Mouse (Mus musculus) forebrain, embryonic 16.5 days (tissue): ENCODE measurements around the gene Tifa. TPM values are rescaled to one million over a fixed set of nuclear protein-coding genes. Genes with fewer than 3 reads are reported as not detected.
A peak's percentile ranks its signal among the peaks of the same experiment; 100 is the strongest.

Experiments used
- ATAC-seq: fragments of 200-750 bp; cut with Nextera tagmentation; 2 replicates; pipeline ENCODE4 v1.8.0; 2017; ENCODE audit warnings: mild to moderate bottlenecking, moderate library complexity
- H3K27ac ChIP-seq: fragments of 300-500 bp; sonication (generic); 2 replicates; pipeline ENCODE4 v1.5.1; 2014; ENCODE audit warnings: low read length, control low read depth
- H3K27me3 ChIP-seq: fragments of 300-500 bp; sonication (generic); replicated peaks from 2 replicates; pipeline ENCODE4 v1.6.1; 2014; ENCODE audit warnings: low read length; ENCODE audit not compliant: control insufficient read depth, insufficient read depth
- H3K36me3 ChIP-seq: fragments of 300-500 bp; sonication (generic); 2 replicates; pipeline ENCODE4 v1.6.1; 2014; ENCODE audit not compliant: control insufficient read depth, insufficient read depth
- H3K4me1 ChIP-seq: fragments of 300-500 bp; sonication (generic); replicated peaks from 2 replicates; pipeline ENCODE4 v1.6.1; 2014; ENCODE audit warnings: low read length; ENCODE audit not compliant: control insufficient read depth, insufficient read depth
- H3K4me2 ChIP-seq: fragments of 300-500 bp; sonication (generic); 2 replicates; pipeline ENCODE4 v1.6.1; 2014; ENCODE audit warnings: mild to moderate bottlenecking, low read length, control low read depth
- H3K4me3 ChIP-seq: fragments of 300-500 bp; sonication (generic); replicated peaks from 2 replicates; pipeline ENCODE4 v1.5.1; 2014; ENCODE audit warnings: mild to moderate bottlenecking, low read length, control low read depth
- H3K9ac ChIP-seq: fragments of 300-500 bp; sonication (generic); replicated peaks from 2 replicates; pipeline ENCODE4 v1.6.1; 2014; ENCODE audit warnings: low read depth, low read length, control low read depth
- H3K9me3 ChIP-seq: fragments of 300-500 bp; sonication (generic); 2 replicates; pipeline ENCODE4 v1.6.1; 2016; ENCODE audit warnings: low read length; ENCODE audit not compliant: control insufficient read depth
- WGBS: fragments of 180-500 bp; shearing (Covaris S2); extraction: QIAGEN DNeasy Blood & Tissue Kit; methylation state at CpG from one replicate; pipeline ENCODE4 v1.1.7; 2014; 5-methylcytosine and 5-hydroxymethylcytosine counted together
- polyA plus RNA-seq: library from polyadenylated mRNA; unstranded; fragments of >200 nt; fragmentation: Nextera tagmentation; extraction: Ambion mirVana; gene quantifications from 2 replicates; pipeline ENCODE4 v1.2.1, GENCODE M21; 2015

Gene Tifa
- polyA plus RNA-seq, 1 experiment from 2014 or later, result 3.4 TPM

DNA sequence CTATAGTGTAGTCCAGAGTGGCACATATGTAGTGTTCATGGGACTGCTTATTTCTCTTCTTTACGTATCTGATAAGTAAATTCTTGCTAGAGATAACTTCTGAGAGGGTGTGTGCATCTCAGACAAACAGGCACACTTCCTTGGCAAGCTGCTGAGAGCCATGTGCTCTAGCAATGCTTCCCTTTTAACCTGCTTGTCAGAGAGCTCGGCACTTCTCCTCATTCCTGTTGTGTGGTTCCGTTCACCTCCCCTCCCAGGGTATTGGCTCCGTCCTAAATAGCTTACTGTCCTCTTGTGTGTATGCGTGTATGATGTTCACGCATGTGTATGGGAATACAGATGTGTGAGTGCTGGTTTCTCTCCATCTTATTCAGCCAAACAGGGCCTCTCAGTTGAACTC lies 33.1 kb upstream of the Tifa start:
- Histone ChIP-seq H3K27ac (no peak overlapping the region), H3K4me2 (no peak overlapping the region), H3K4me1 (0 out of 2 replicates have a peak, but pooled peaks cover 4% of the 10 kb centered on the region), H3K36me3 (no peaks in the 10 kb centered on the region), H3K9ac (no peak overlapping the region), H3K27me3 (peaks cover 3% of the 10 kb centered on the region; the same call in 1 of the 2 replicates), H3K9me3 (no peaks in the 10 kb centered on the region), H3K4me3 (no peak overlapping the region)
- 84% methylated on average over 6 of the region's 6 CpGs for WGBS
- no peak for ATAC-seq

DNA sequence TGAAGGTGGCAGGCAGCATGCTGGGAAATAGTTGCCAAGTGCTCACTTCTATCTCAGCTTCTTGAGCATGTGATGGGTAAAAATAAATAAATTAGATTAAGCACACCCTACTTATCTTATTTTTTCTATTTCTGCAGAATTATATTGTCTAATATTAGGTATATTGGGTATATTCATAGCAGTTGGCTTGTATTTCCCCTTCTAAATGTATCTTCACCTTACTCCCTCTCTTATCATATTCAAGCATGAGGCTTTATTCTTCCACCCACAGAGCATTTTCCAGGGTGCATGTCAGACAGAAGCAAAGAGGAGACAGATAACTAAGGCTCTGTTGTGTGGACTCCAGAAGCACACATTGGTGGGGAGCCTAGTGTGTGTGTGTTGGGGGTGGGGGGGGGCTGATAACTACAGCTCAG lies 31.7 kb upstream of the Tifa start:
- Histone ChIP-seq H3K36me3 (no peaks in the 10 kb centered on the region), H3K4me1 (0 out of 2 replicates have a peak, but pooled peaks cover 4% of the 10 kb centered on the region), H3K9ac (no peak overlapping the region), H3K4me3 (no peak overlapping the region), H3K27me3 (peaks cover 6% of the 10 kb centered on the region; the same call in 1 of the 2 replicates), H3K27ac (no peak overlapping the region), H3K9me3 (no peaks in the 10 kb centered on the region), H3K4me2 (no peak overlapping the region)
- ATAC-seq, result no peak

DNA sequence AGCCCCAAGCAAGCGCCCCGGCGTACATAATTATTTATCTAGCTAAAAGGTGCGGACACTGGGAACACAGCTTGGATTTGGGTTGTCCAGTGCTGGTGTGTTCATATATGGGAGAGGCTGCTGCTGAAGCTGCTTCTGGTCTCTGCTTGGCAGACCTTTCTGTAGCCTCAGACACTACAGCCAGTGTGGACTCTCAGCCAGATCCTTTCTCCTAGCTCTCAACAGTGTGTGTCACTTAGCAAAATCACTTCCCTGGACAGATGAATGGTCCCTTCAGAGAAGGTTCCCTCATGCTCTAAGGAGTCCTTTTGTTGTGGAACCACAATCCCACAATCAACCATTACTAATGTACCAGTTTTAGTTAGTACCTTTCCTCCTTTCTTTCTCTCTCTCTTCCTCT lies 30.8 kb upstream of the Tifa start:
- Histone ChIP-seq H3K27me3 (peaks cover 6% of the 10 kb centered on the region; the same call in 1 of the 2 replicates), H3K9ac (no peak overlapping the region), H3K4me1 (0 out of 2 replicates have a peak, but pooled peaks cover 4% of the 10 kb centered on the region), H3K27ac (0 out of 2 replicates have a peak overlapping the region, but pooled peaks have one; percentile 31), H3K36me3 (no peaks in the 10 kb centered on the region), H3K9me3 (no peaks in the 10 kb centered on the region), H3K4me3 (no peak overlapping the region), H3K4me2 (no peak overlapping the region)
- WGBS, result 26% methylated on average over 4 of the region's 4 CpGs
- peak; percentile 52 for ATAC-seq

DNA sequence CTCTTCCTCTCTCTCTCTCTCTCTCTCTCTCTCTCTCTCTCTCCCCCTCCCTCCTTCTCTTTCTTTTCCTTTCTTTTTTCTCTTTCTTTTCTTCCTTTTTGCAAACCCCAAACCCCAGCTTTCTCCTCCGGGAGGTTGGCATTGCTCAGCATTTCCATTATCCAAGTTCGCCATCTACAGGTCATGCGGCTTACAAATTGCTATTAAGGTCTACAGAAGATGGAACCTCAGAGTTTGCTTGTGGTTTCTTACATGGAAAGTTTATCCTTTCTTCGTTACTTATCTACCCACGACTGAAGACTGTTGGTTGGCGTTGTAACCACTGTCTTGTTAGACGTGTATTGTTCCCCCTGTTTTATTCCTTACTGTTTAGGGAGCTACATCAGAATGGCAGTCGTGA lies 30.4 kb upstream of the Tifa start:
- Histone ChIP-seq H3K9me3 (no peaks in the 10 kb centered on the region), H3K4me1 (0 out of 2 replicates have a peak, but pooled peaks cover 4% of the 10 kb centered on the region), H3K4me2 (no peak overlapping the region), H3K27ac (no peak overlapping the region), H3K9ac (no peak overlapping the region), H3K4me3 (no peak overlapping the region), H3K27me3 (peaks cover 6% of the 10 kb centered on the region; the same call in 1 of the 2 replicates), H3K36me3 (no peaks in the 10 kb centered on the region)
- ATAC-seq, result peak; percentile 74
- 8% methylated on average over 8 of the region's 8 CpGs for WGBS

DNA sequence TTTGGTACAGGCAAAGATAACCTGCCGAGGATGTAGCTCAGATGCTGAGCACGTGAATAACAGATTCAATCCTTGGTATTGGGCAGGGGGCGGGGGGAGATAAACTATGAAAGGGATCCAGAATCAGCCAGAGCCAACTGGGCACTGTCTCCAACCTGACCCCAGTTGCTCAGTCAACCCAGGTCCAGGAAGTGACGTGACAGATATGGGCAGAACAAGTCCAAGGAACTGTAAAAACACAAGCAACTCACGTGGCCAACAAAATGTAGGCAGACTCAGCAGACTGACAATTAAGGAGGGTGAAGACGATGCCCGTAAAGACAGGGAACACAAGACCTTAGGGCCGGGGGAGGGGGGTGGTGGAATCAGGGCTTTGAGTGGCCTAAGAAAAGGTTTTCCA lies 27.2 kb upstream of the Tifa start:
- H3K9ac ChIP-seq, result no peak overlapping the region
- 0 out of 2 replicates have a peak, but pooled peaks cover 4% of the 10 kb centered on the region for H3K4me1 ChIP-seq
- no peak for ATAC-seq
- no peak overlapping the region for H3K4me3 ChIP-seq
- no peaks in the 10 kb centered on the region for H3K36me3 ChIP-seq
- H3K4me2 ChIP-seq, result no peak overlapping the region
- no peak overlapping the region for H3K27ac ChIP-seq
- H3K27me3 ChIP-seq, result peaks cover 6% of the 10 kb centered on the region; the same call in 1 of the 2 replicates
- no peaks in the 10 kb centered on the region for H3K9me3 ChIP-seq
- whole genome bisulfite sequencing, result 66% methylated on average over 8 of the region's 8 CpGs

DNA sequence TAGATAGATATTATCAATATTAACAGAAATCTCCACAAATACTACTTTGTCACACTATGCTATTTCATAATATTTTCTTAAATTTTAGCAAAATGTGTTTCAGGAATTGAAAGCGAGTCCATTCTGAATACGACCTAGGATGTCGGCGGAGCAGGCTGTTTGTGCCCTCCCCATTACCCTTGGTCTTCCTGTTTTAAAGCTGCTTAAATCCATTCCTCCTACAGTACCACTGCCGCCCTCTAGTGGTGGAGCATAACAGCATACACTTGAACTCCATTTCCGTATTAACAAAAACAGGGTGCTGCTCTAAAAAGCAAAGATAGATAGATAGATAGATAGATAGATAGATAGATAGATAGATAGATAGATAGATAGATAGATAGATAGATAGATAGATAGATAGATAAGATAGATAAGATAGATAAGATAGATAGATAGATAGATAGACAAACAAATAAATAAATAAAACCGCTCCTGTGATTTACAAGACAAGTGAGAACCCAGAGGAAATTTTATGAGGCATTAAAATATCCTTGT lies 26.5 kb upstream of the Tifa start:
- Histone ChIP-seq H3K4me3 (no peak overlapping the region), H3K27ac (no peak overlapping the region), H3K27me3 (0 out of 2 replicates have a peak, but pooled peaks cover 6% of the 10 kb centered on the region), H3K9me3 (no peaks in the 10 kb centered on the region), H3K36me3 (no peaks in the 10 kb centered on the region), H3K4me2 (no peak overlapping the region), H3K4me1 (0 out of 2 replicates have a peak, but pooled peaks cover 4% of the 10 kb centered on the region), H3K9ac (no peak overlapping the region)
- 20% methylated on average over 7 of the region's 7 CpGs for WGBS
- peak; percentile 65 for ATAC-seq

DNA sequence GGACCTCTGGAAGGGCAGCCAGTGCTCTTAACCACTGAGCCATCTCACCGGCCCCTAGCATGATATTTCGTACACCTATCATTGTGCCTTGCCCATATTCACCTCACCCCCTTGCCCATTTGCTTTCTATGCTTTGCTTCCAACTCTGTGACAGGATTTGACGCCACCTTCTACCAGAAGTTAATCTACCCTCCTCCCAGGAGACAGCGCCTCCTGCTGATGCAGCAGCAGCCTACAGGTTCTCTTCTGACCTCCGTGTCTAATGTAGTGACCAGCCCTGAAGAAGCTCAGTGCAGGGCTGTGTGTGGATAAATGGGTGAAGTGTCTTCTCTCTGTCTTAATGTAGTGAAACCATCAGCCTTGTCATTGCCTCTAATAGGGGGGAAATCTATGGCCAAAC lies 25.1 kb upstream of the Tifa start:
- Histone ChIP-seq H3K4me3 (no peak overlapping the region), H3K36me3 (no peaks in the 10 kb centered on the region), H3K4me2 (no peak overlapping the region), H3K27ac (no peak overlapping the region), H3K4me1 (no peaks in the 10 kb centered on the region), H3K9ac (no peak overlapping the region), H3K27me3 (0 out of 2 replicates have a peak, but pooled peaks cover 5% of the 10 kb centered on the region), H3K9me3 (no peaks in the 10 kb centered on the region)
- ATAC-seq, result no peak
- WGBS, result 56% methylated on average over 5 of the region's 5 CpGs

DNA sequence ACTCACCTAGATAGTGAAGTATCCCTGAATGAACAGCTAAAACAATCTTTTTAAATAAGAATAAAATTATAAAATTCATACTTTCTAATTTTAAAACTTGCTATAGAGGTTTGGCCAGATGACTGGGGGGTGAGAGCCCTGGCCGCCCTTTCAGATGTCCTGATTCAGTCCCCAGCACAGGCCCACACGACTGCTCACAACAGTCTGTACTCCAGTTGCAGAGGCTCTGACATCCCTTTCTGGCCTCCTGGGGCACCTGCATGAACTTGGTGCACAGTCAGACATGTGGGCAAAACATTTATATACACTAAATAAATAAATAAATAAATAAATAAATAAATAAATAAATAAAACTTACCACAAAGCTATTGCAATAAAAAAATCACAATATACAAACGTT lies 23.6 kb upstream of the Tifa start:
- WGBS, result 69% methylated on average over 3 of the region's 3 CpGs
- Histone ChIP-seq H3K4me3 (no peak overlapping the region), H3K9ac (no peak overlapping the region), H3K36me3 (no peaks in the 10 kb centered on the region), H3K9me3 (no peaks in the 10 kb centered on the region), H3K4me1 (no peaks in the 10 kb centered on the region), H3K27ac (no peak overlapping the region), H3K4me2 (no peak overlapping the region), H3K27me3 (0 out of 2 replicates have a peak, but pooled peaks cover 2% of the 10 kb centered on the region)
- ATAC-seq, result no peak

DNA sequence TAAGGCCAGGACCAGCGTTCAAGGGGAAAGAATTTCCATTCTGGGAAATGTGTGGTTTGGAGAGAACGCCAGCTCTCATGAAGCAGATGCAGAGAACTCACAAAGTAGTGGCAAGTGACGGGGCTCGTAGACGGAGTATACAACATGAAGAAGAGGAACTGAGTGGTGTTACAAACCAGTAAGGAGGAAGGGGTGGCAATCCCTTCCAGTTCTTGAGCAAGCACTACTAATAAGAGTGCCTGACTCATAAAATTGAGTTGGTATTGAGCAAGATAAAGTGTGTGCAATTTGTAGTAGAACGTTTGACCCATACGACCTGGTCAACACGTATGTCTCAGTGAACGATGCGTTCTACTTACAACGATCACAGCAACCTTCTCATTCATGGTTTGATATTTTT lies 20.5 kb upstream of the Tifa start:
- Histone ChIP-seq H3K4me2 (no peak overlapping the region), H3K9me3 (no peaks in the 10 kb centered on the region), H3K27ac (no peak overlapping the region), H3K9ac (no peak overlapping the region), H3K4me3 (no peak overlapping the region), H3K4me1 (no peaks in the 10 kb centered on the region), H3K27me3 (no peaks in the 10 kb centered on the region), H3K36me3 (no peaks in the 10 kb centered on the region)
- WGBS, result 89% methylated on average over 11 of the region's 11 CpGs
- ATAC-seq, result no peak
